Mouse (Mus musculus): ENCODE results near the gene Mettl26. TPM values are rescaled to one million over a fixed set of nuclear protein-coding genes. Genes with fewer than 3 reads are reported as not detected.

Gene Mettl26
- polyA plus RNA-seq, 1 experiment from 2014 or later: 53.5 TPM

DNA sequence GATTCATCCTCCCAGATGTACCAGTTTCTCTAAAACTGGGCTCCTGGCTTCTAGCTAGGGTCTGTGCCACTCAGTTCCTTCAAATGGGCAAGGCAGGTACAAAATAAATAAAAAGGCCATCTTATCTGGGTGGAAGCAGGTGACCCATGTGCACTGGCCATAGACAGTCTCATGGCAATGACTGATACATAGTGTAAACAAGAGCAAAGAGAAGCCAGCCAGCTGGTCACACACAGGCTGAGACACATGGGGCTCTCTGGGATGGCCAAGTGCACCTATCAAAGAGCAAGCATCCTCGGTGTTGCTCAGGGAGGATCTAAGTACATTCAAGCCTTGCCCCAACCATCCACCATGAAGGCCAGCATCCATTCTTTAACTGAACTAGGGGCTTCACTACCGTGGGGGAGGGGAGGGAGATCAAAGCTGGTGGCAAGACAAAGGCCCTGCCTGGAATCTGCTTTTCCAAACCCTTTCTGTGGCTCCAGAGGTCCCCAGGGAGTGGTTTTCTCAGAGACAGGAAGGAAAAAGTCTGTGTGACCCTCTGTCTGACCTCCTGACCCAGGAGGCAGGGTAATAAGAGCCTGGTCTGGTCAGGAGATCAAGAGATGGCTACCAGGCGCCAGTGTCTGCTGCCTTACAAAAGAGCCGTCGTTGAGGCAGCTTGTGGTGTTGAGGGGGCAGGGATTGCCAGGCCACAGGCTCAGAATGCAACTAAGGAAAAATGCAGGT is 6.2 kb downstream of the Mettl26 start:
- no peak overlapping the region for H3K4me3 ChIP-seq
- WGBS (ENCODE audit: insufficient replicate concordance): 35% methylated on average over 5 of the region's 5 CpGs
- peak; percentile 3; the same call in 1 of the 2 replicates for ATAC-seq
- H3K4me1 ChIP-seq: peaks cover 44% of the 10 kb centered on the region
- no peak overlapping the region for H3K4me2 ChIP-seq
- H3K9ac ChIP-seq: no peak overlapping the region
- no peaks in the 10 kb centered on the region for H3K9me3 ChIP-seq (replicated peaks)
- no peaks in the 10 kb centered on the region for H3K27me3 ChIP-seq (replicated peaks)
- H3K27ac ChIP-seq: peak overlapping the region; percentile 67
- H3K36me3 ChIP-seq: peaks cover 54% of the 10 kb centered on the region

DNA sequence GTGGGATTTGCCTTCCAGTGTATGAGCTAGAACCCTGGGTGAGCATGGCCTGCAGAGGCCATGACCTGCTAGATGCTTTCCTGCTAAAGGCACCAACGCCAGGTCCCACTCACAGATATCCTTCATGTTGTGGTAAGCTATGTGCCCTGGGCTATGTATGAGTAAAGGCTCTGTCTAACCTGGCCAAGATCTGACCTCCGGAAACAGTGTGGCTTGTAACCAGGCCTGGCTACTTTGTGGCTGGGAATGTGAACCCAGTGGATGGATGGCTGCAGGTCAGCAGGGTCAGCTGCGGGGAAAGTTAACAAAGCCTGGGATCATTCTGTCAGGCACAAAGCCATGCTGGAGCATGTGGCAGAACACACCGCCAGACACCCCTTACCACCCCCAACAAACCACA is 6.8 kb downstream of the Mettl26 start:
- Histone ChIP-seq H3K4me3 (no peak overlapping the region), H3K4me1 (peaks cover 44% of the 10 kb centered on the region), H3K9me3 (replicated peaks) (no peaks in the 10 kb centered on the region), H3K4me2 (no peak overlapping the region), H3K27ac (peak overlapping the region; percentile 67), H3K9ac (no peak overlapping the region), H3K36me3 (peaks cover 54% of the 10 kb centered on the region), H3K27me3 (replicated peaks) (no peaks in the 10 kb centered on the region)
- WGBS (ENCODE audit: insufficient replicate concordance): 67% methylated on average over 4 of the region's 4 CpGs
- ATAC-seq: no peak

DNA sequence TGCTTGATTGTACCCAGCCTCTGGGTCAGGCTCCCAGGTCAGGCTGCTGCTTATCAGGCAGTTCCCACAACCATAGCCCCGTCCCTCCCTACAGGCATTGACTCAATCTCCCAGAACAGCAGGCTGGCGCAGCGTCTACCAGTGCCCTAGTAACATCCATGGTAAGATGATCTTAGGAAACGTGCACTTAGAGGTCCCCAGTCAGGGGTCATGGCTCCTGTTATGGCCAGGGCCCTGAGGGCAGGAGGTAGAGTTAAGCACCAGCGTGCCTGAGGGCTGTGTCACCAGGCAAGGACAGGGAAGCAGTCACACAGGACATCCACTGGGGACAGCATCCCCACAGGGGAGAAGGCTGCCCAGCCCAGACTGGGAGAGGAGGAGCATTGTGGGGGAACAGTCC is 7.4 kb downstream of the Mettl26 start:
- Histone ChIP-seq H3K4me2 (no peak overlapping the region), H3K27me3 (replicated peaks) (no peaks in the 10 kb centered on the region), H3K27ac (peak overlapping the region; percentile 67; the same call in 1 of the 2 replicates), H3K9ac (no peak overlapping the region), H3K4me1 (peaks cover 44% of the 10 kb centered on the region), H3K4me3 (no peak overlapping the region), H3K9me3 (replicated peaks) (no peaks in the 10 kb centered on the region), H3K36me3 (peaks cover 54% of the 10 kb centered on the region)
- WGBS (ENCODE audit: insufficient replicate concordance): 40% methylated on average over 5 of the region's 5 CpGs
- ATAC-seq: peak; percentile 59

DNA sequence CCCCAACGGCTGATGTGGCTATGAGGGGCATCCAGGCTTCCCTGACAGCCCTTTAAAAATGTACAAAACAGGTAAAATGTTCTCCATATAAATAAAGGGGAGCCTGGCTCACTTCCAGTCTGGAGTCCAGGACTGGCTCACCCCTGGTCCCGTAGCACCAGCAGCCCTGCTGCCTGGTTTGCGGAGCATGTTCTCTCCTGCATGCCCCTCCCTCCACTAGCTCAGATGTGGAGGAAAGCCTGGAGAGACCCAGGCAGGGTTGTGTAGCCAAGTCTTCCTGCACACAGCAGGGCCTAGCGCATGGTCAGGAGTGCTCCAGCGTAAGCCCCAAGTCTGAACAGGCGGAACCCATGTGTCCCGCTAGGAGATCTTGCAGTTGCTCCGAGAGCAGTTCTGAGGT is 8.4 kb downstream of the Mettl26 start:
- Histone ChIP-seq H3K9ac (no peak overlapping the region), H3K36me3 (peaks cover 55% of the 10 kb centered on the region), H3K27me3 (replicated peaks) (no peaks in the 10 kb centered on the region), H3K9me3 (replicated peaks) (no peaks in the 10 kb centered on the region), H3K4me3 (no peak overlapping the region), H3K4me1 (peaks cover 41% of the 10 kb centered on the region), H3K4me2 (no peak overlapping the region), H3K27ac (no peak overlapping the region)
- ATAC-seq: no peak
- WGBS (ENCODE audit: insufficient replicate concordance): 85% methylated on average over 8 of the region's 8 CpGs

DNA sequence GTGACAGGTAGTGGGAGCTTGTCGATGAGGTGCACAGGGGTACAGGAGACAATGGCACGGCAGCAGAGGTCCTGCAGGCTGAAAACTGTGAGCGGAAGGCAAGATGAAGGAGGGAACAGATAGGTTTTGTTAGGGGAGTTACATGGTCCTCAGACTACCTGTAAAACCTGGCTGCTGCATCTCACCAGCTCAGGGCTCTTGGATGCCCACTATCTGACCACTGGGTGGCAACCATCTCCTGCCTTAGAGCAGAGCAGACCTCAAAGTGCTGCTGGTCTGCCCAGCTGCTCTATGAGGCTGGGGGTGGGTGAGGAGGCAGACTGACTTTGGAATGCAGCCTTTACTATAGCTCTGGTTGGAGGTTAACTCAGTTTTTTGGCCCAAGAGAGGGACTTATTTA is 8.9 kb downstream of the Mettl26 start:
- H3K9me3 ChIP-seq (replicated peaks): no peaks in the 10 kb centered on the region
- no peak for ATAC-seq
- H3K4me3 ChIP-seq: no peak overlapping the region
- H3K4me2 ChIP-seq: no peak overlapping the region
- H3K27ac ChIP-seq: no peak overlapping the region
- H3K27me3 ChIP-seq (replicated peaks): no peaks in the 10 kb centered on the region
- H3K36me3 ChIP-seq: peaks cover 53% of the 10 kb centered on the region
- 75% methylated on average over 3 of the region's 3 CpGs for WGBS (ENCODE audit: insufficient replicate concordance)
- peaks cover 41% of the 10 kb centered on the region for H3K4me1 ChIP-seq
- H3K9ac ChIP-seq: no peak overlapping the region

DNA sequence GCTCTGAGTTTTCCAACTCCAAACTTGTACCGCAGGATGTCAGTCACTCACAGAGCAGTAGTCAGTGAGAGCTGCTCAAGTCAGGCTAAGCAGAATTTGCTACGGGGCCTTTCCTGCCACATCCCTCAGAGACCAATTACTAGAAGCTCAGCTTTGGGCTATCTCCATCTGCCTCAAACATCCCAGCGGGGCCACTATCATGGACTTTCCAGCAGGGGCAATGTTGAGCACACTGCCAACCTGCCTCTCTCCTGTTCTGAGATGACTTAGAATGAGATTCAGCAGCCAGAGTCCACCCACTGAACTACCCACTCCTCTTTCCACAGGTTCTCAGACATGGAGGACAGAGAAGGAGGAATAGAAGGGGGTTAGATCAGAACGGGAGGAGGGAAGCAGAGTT is 10.8 kb downstream of the Mettl26 start:
- no peak for ATAC-seq
- WGBS (ENCODE audit: insufficient replicate concordance): 52% methylated on average over 4 of the region's 4 CpGs

DNA sequence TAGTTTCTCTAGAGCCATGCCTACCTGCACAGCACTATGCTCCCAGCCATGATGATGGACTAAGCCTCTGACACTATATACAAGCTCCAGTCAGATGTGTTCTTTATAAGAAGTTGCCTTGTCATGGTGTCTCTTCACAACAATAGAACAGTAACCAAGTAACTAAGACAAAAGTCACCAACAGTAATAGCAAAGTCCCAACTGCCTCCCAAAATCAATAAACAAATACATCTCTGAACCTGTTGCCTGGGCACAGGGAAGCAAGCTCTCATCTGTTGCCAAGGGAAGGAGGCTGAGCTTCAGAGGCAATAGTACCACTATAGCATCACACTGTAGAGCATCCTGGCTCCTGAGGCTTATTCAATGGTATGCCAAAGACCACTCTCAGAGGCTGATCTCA is 11.9 kb downstream of the Mettl26 start:
- ATAC-seq: no peak
- Histone ChIP-seq H3K9ac (no peak overlapping the region), H3K27ac (no peak overlapping the region), H3K9me3 (replicated peaks) (no peaks in the 10 kb centered on the region), H3K4me2 (no peak overlapping the region), H3K4me1 (peaks cover 27% of the 10 kb centered on the region), H3K4me3 (no peak overlapping the region), H3K36me3 (peaks cover 50% of the 10 kb centered on the region), H3K27me3 (replicated peaks) (no peaks in the 10 kb centered on the region)

More for the DNA sequence above, 10.8 kb downstream of the Mettl26 start:
- Histone ChIP-seq H3K9ac (no peak overlapping the region), H3K9me3 (replicated peaks) (no peaks in the 10 kb centered on the region), H3K27ac (no peak overlapping the region), H3K4me3 (no peak overlapping the region), H3K27me3 (replicated peaks) (no peaks in the 10 kb centered on the region), H3K4me2 (no peak overlapping the region), H3K4me1 (peaks cover 38% of the 10 kb centered on the region), H3K36me3 (peaks cover 54% of the 10 kb centered on the region)

DNA sequence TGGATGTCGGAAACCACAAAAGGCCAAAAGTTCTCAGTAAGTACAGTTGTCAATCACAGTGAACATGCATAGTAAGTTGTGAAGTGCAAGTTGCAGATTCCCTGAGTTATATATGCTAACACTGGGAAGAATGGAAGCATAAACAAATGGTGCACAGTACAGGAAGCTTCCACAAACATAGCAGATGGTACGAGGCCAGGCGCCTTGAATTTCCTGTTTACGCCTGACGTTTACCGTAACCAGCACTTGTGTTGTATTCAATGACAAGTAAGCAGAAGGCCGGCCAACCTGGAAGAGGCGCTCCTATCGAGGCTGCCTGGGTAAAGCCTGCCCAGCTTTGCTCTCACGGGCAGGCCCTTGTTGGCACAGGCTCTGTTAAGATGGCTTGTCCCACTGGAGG is 12.6 kb downstream of the Mettl26 start:
- H3K4me2 ChIP-seq: no peak overlapping the region
- WGBS (ENCODE audit: insufficient replicate concordance): 69% methylated on average over 10 of the region's 10 CpGs
- H3K4me3 ChIP-seq: no peak overlapping the region
- no peak overlapping the region for H3K9ac ChIP-seq
- peaks cover 21% of the 10 kb centered on the region for H3K4me1 ChIP-seq
- no peaks in the 10 kb centered on the region for H3K27me3 ChIP-seq (replicated peaks)
- peaks cover 47% of the 10 kb centered on the region for H3K36me3 ChIP-seq
- H3K27ac ChIP-seq: no peak overlapping the region
- no peaks in the 10 kb centered on the region for H3K9me3 ChIP-seq (replicated peaks)
- ATAC-seq: no peak

DNA sequence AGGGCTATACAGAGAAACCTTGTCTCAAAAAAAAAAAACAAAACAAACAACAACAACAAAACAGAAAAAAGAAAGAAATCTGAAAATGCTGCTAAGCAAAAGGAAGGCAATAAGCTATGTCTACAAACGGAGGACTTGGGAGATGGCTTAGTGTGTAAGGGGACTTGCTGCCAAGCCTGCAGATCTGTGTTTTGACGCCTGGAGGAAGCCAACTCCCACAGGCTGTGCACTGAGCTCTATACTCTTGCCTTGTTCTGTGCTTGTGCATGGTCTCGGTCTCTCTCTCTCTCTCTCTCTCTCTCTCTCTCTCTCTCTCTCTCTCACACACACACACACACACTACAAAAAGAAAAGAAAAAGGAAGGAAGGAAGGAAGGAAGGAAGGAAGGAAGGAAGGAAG is 14.0 kb downstream of the Mettl26 start:
- 63% methylated on average over 3 of the region's 3 CpGs for WGBS (ENCODE audit: insufficient replicate concordance)
- Histone ChIP-seq H3K36me3 (peaks cover 33% of the 10 kb centered on the region), H3K4me3 (no peak overlapping the region)

DNA sequence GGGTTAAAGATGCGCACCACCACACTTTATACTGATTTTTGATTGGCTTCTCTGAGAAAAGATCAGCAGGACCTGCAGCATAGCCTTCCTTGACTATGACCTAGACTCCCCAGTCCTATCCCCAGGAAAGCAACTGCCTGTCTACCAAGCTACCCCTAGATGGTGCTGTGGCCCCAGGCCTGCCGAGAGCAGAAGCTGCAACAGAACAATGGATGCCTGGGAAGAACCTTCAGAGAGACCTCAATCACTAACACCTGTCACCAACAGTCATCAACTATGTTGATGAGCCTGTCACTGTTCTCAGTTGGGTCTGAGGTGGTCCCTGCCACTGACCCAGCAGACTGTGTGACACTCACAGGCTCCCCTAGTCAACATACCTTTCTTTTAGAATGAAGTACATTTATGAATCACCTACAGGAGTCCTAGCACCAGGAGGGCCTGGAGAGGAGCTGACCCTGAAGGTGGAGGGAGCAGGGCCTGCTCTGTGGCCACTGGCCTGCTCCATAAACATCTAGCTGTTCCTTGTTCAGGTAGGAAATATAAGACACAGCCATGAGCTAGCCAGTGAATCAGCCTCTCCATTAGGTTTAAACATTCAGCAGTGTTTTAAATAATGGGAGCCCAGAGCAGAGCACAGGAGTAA is 19.2 kb downstream of the Mettl26 start:
- H3K9ac ChIP-seq: no peak overlapping the region
- H3K27ac ChIP-seq: no peak overlapping the region

More for the DNA sequence above, 14.0 kb downstream of the Mettl26 start:
- no peaks in the 10 kb centered on the region for H3K27me3 ChIP-seq (replicated peaks)
- no peak for ATAC-seq
- H3K4me1 ChIP-seq: peaks cover 16% of the 10 kb centered on the region
- no peak overlapping the region for H3K9ac ChIP-seq
- H3K4me2 ChIP-seq: no peak overlapping the region
- H3K9me3 ChIP-seq (replicated peaks): no peaks in the 10 kb centered on the region
- no peak overlapping the region for H3K27ac ChIP-seq

DNA sequence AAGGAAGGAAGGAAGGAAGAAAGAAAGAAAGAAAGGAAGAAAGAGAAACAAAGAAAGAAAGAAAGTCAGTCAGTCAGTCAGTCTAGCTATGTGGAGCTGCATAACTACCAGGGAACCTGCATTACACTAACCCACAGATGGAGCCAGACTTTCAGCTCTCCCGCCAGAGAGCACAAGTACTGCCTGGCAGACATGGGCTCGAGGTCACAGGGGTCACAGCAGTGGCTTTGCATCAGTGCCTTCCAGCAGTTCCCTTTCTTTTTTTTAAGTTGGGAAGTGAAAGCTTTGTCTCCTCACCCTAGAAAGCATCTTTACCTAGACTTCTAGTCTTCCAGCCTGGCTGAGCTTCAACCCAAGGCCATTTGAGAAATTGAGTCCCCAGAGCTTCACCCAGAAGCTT is 20.5 kb downstream of the Mettl26 start:
- 33% methylated on average over 2 of the region's 2 CpGs for WGBS (ENCODE audit: insufficient replicate concordance)
- ATAC-seq: no peak

More for the DNA sequence above, 19.2 kb downstream of the Mettl26 start:
- ATAC-seq: peak; percentile 72
- Histone ChIP-seq H3K27me3 (replicated peaks) (no peaks in the 10 kb centered on the region), H3K4me1 (peaks cover 18% of the 10 kb centered on the region), H3K9me3 (replicated peaks) (no peaks in the 10 kb centered on the region), H3K4me3 (no peak overlapping the region), H3K36me3 (peaks cover 12% of the 10 kb centered on the region), H3K4me2 (no peak overlapping the region)
- WGBS (ENCODE audit: insufficient replicate concordance): 19% methylated on average over 2 of the region's 2 CpGs

DNA sequence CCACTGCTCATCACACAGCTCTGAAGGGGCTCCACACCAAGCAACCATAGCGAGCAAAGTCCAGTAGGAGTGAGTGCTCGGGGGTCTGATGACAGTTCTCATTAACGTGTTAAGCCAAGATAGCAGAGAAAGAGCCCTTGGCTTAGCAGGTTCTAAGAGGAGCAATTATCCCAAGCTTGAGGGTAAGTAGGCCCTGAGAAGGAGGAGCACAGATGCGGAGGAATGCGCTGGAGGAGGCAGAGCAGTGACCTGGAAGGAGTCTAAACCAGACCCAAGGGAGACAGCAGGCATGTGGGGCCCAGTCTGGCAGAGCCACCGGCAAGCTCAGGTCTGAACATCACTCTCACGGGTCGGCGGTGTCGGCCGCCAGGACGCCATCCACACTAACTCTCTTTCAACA is 21.0 kb downstream of the Mettl26 start:
- H3K4me3 ChIP-seq: no peak overlapping the region
- no peaks in the 10 kb centered on the region for H3K27me3 ChIP-seq (replicated peaks)
- no peak overlapping the region for H3K27ac ChIP-seq
- peaks cover 10% of the 10 kb centered on the region; the same call in 1 of the 2 replicates for H3K36me3 ChIP-seq
- no peak for ATAC-seq
- no peak overlapping the region for H3K4me2 ChIP-seq
- WGBS (ENCODE audit: insufficient replicate concordance): 72% methylated on average over 12 of the region's 12 CpGs
- no peaks in the 10 kb centered on the region for H3K9me3 ChIP-seq (replicated peaks)
- H3K9ac ChIP-seq: no peak overlapping the region
- peaks cover 18% of the 10 kb centered on the region for H3K4me1 ChIP-seq

More for the DNA sequence above, 20.5 kb downstream of the Mettl26 start:
- Histone ChIP-seq H3K4me3 (no peak overlapping the region), H3K4me2 (no peak overlapping the region), H3K9me3 (replicated peaks) (no peaks in the 10 kb centered on the region), H3K36me3 (peaks cover 6% of the 10 kb centered on the region), H3K27ac (no peak overlapping the region), H3K27me3 (replicated peaks) (no peaks in the 10 kb centered on the region), H3K9ac (no peak overlapping the region), H3K4me1 (peaks cover 18% of the 10 kb centered on the region)

Measured in liver, embryonic 12.5 days (tissue).